Mouse (Mus musculus): ENCODE results near the gene Pid1. TPM values are rescaled to one million over a fixed set of nuclear protein-coding genes. Genes with fewer than 3 reads are reported as not detected.
A peak's percentile ranks its signal among the peaks of the same experiment; 100 is the strongest.

The Pid1 gene
- polyA plus RNA-seq, 1 experiment = 67.1 TPM

GRCm38 (mm10) chr1:84299719-84300118 lies 64.3 kb downstream of the Pid1 start:
- Histone ChIP-seq H3K4me3 (ENCODE audit: low read depth, low read length) (no peak overlapping the region), H3K4me1 (ENCODE audit: control insufficient read depth, insufficient read depth, low read length) (no peaks in the 10 kb centered on the region), H3K9me3 (replicated peaks; ENCODE audit: control insufficient read depth, insufficient read depth, low read length, poor library complexity, severe bottlenecking) (no peaks in the 10 kb centered on the region), H3K27ac (ENCODE audit: insufficient read depth, low read length) (no peak overlapping the region), H3K36me3 (ENCODE audit: control insufficient read depth, insufficient read depth, low read length, poor library complexity, severe bottlenecking) (no peaks in the 10 kb centered on the region), H3K27me3 (ENCODE audit: control insufficient read depth, insufficient read depth, low read length, poor library complexity, severe bottlenecking) (no peaks in the 10 kb centered on the region), H3K9ac (ENCODE audit: low read depth, poor library complexity, severe bottlenecking) (no peak overlapping the region)
- TF ChIP-seq POLR2A (IDR thresholded peaks at IDR 0.05; ENCODE audit: insufficient read depth, low read length) = no peak
- no peak for TF ChIP-seq EP300 (IDR thresholded peaks at IDR 0.05; ENCODE audit: insufficient read depth, low read depth, low read length)
- TF ChIP-seq CTCF (IDR thresholded peaks at IDR 0.05; ENCODE audit: low read depth, low read length) = no peak

- Histone ChIP-seq H3K9ac (ENCODE audit: low read depth, poor library complexity, severe bottlenecking) (no peak overlapping the region), H3K36me3 (ENCODE audit: control insufficient read depth, insufficient read depth, low read length, poor library complexity, severe bottlenecking) (no peaks in the 10 kb centered on the region), H3K27me3 (ENCODE audit: control insufficient read depth, insufficient read depth, low read length, poor library complexity, severe bottlenecking) (no peaks in the 10 kb centered on the region; the same call in 1 of the 2 replicates), H3K27ac (ENCODE audit: insufficient read depth, low read length) (no peak overlapping the region), H3K9me3 (replicated peaks; ENCODE audit: control insufficient read depth, insufficient read depth, low read length, poor library complexity, severe bottlenecking) (no peaks in the 10 kb centered on the region), H3K4me1 (ENCODE audit: control insufficient read depth, insufficient read depth, low read length) (no peaks in the 10 kb centered on the region), H3K4me3 (ENCODE audit: low read depth, low read length) (no peak overlapping the region)
- TF ChIP-seq CTCF (IDR thresholded peaks at IDR 0.05; ENCODE audit: low read depth, low read length) (peak; percentile 28), POLR2A (IDR thresholded peaks at IDR 0.05; ENCODE audit: insufficient read depth, low read length) (no peak)
Observed at GRCm38 (mm10) chr1:84286682-84287111, 77.3 kb downstream of the Pid1 start.

DNA sequence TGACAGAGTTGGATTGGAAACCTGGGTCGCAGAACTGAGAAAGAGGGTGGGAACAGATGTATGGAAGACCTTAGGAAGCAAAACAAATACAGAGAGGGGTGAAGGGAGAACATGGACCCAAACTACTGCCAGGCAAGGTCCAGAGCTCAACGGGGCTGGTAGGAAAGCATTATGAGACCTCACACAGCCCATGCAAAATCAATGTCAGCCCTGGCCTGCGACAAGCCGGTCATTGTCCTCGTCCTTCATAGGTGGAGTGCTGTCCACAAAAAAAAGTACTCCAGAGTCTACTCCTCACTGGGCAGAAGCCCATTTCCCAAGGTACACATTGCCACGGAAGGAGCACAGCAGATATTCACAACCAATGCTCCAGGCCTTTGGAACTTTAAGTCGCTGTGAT lies 78.4 kb downstream of the Pid1 start:
- Histone ChIP-seq H3K9me3 (replicated peaks; ENCODE audit: control insufficient read depth, insufficient read depth, low read length, poor library complexity, severe bottlenecking) (no peaks in the 10 kb centered on the region), H3K4me1 (ENCODE audit: control insufficient read depth, insufficient read depth, low read length) (no peaks in the 10 kb centered on the region), H3K36me3 (ENCODE audit: control insufficient read depth, insufficient read depth, low read length, poor library complexity, severe bottlenecking) (no peaks in the 10 kb centered on the region), H3K4me3 (ENCODE audit: low read depth, low read length) (no peak overlapping the region), H3K27ac (ENCODE audit: insufficient read depth, low read length) (no peak overlapping the region), H3K27me3 (ENCODE audit: control insufficient read depth, insufficient read depth, low read length, poor library complexity, severe bottlenecking) (no peaks in the 10 kb centered on the region; the same call in 1 of the 2 replicates), H3K9ac (ENCODE audit: low read depth, poor library complexity, severe bottlenecking) (no peak overlapping the region)
- TF ChIP-seq EP300 (IDR thresholded peaks at IDR 0.05; ENCODE audit: insufficient read depth, low read depth, low read length) (no peak), CTCF (IDR thresholded peaks at IDR 0.05; ENCODE audit: low read depth, low read length) (no peak), POLR2A (IDR thresholded peaks at IDR 0.05; ENCODE audit: insufficient read depth, low read length) (no peak)

- Histone ChIP-seq H3K4me1 (ENCODE audit: control insufficient read depth, insufficient read depth, low read length) (no peaks in the 10 kb centered on the region), H3K9ac (ENCODE audit: low read depth, poor library complexity, severe bottlenecking) (peak overlapping the region; percentile 87), H3K27me3 (ENCODE audit: control insufficient read depth, insufficient read depth, low read length, poor library complexity, severe bottlenecking) (no peaks in the 10 kb centered on the region; the same call in 1 of the 2 replicates), H3K27ac (ENCODE audit: insufficient read depth, low read length) (no peak overlapping the region), H3K36me3 (ENCODE audit: control insufficient read depth, insufficient read depth, low read length, poor library complexity, severe bottlenecking) (no peaks in the 10 kb centered on the region), H3K9me3 (replicated peaks; ENCODE audit: control insufficient read depth, insufficient read depth, low read length, poor library complexity, severe bottlenecking) (no peaks in the 10 kb centered on the region), H3K4me3 (ENCODE audit: low read depth, low read length) (peak overlapping the region; percentile 97)
- TF ChIP-seq POLR2A (IDR thresholded peaks at IDR 0.05; ENCODE audit: insufficient read depth, low read length) (no peak), CTCF (IDR thresholded peaks at IDR 0.05; ENCODE audit: low read depth, low read length) (no peak), EP300 (IDR thresholded peaks at IDR 0.05; ENCODE audit: insufficient read depth, low read depth, low read length) (no peak)
Observed at GRCm38 (mm10) chr1:84284293-84285068, 79.5 kb downstream of the Pid1 start.

DNA sequence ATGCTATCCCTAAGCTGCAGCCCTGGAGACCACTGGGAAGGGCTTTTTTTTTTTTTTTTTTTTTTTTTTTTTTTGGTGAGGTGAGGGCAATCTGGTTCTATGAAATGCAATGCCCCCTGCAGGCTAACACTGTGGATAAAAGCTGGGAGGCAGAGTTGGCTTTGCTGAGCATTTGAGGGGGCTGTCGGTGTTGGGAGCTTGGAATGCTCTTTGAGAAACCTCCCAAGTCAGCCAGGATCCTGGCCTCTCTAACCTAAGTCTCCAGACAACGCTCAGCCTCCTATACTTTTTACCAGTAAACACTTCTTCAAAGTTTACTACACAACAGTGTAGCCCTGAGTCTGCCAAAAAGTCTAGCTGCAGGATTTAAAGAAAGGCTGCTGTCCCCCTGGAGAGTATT lies 80.9 kb downstream of the Pid1 start:
- Histone ChIP-seq H3K27ac (ENCODE audit: insufficient read depth, low read length) (no peak overlapping the region), H3K9ac (ENCODE audit: low read depth, poor library complexity, severe bottlenecking) (peak overlapping the region; percentile 87), H3K36me3 (ENCODE audit: control insufficient read depth, insufficient read depth, low read length, poor library complexity, severe bottlenecking) (no peaks in the 10 kb centered on the region), H3K9me3 (replicated peaks; ENCODE audit: control insufficient read depth, insufficient read depth, low read length, poor library complexity, severe bottlenecking) (no peaks in the 10 kb centered on the region), H3K4me3 (ENCODE audit: low read depth, low read length) (no peak overlapping the region), H3K27me3 (ENCODE audit: control insufficient read depth, insufficient read depth, low read length, poor library complexity, severe bottlenecking) (no peaks in the 10 kb centered on the region), H3K4me1 (ENCODE audit: control insufficient read depth, insufficient read depth, low read length) (no peaks in the 10 kb centered on the region)
- TF ChIP-seq POLR2A (IDR thresholded peaks at IDR 0.05; ENCODE audit: insufficient read depth, low read length) = no peak
- peak; percentile 10 for TF ChIP-seq CTCF (IDR thresholded peaks at IDR 0.05; ENCODE audit: low read depth, low read length)

DNA sequence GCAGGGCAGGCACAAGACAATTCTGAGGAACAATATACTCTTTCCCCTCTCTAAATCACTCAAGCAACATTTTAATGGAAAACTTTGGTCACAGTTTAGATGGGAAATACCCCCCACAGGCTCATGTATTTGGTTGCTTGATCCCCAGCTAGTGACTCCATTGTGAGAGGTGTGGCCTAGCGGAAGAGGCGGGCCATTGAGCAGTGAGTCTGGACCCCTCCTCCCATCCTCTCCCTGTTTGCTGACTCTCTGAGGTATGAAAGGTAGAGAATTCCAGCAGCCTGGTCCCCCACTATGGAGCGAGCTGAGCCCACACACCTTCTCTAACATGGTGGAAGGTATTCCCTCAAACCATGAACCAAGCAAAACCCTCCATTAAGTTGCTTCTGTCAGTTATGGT lies 83.8 kb downstream of the Pid1 start:
- Histone ChIP-seq H3K36me3 (ENCODE audit: control insufficient read depth, insufficient read depth, low read length, poor library complexity, severe bottlenecking) (no peaks in the 10 kb centered on the region), H3K4me3 (ENCODE audit: low read depth, low read length) (no peak overlapping the region), H3K9ac (ENCODE audit: low read depth, poor library complexity, severe bottlenecking) (no peak overlapping the region), H3K4me1 (ENCODE audit: control insufficient read depth, insufficient read depth, low read length) (no peaks in the 10 kb centered on the region), H3K9me3 (replicated peaks; ENCODE audit: control insufficient read depth, insufficient read depth, low read length, poor library complexity, severe bottlenecking) (no peaks in the 10 kb centered on the region), H3K27me3 (ENCODE audit: control insufficient read depth, insufficient read depth, low read length, poor library complexity, severe bottlenecking) (no peaks in the 10 kb centered on the region), H3K27ac (ENCODE audit: insufficient read depth, low read length) (no peak overlapping the region)
- TF ChIP-seq POLR2A (IDR thresholded peaks at IDR 0.05; ENCODE audit: insufficient read depth, low read length) = no peak
- TF ChIP-seq EP300 (IDR thresholded peaks at IDR 0.05; ENCODE audit: insufficient read depth, low read depth, low read length) = no peak
- TF ChIP-seq CTCF (IDR thresholded peaks at IDR 0.05; ENCODE audit: low read depth, low read length) = no peak
